ENCODE assay signal across 7 mouse cellular contexts in genomic region chr10:77902211-77902893, GRCm38 (mm10). TPM values are rescaled to one million over a fixed set of nuclear protein-coding genes. Genes with fewer than 3 reads are reported as not detected.
DNase-seq lines count a peak whose midpoint lies in the region; ATAC-seq lines count a peak whose summit lies in the region.

TSS of gene Lrrc3 (minus strand) at chr10:77902536.

- H3K9me3 ChIP-seq in limb, embryonic 13.5 days = no peaks in the 10 kb centered on the region; the same call in 1 of the 2 replicates
- no peaks in the 10 kb centered on the region for H3K9me3 ChIP-seq in midbrain, embryonic 12.5 days

- peak within 1 kb of the TSS; percentile 83 for H3K4me2 ChIP-seq in limb, embryonic 13.5 days (replicated peaks)
- peak within 1 kb of the TSS; percentile 90 for H3K4me2 ChIP-seq in midbrain, embryonic 12.5 days (replicated peaks)

- no peaks in the 10 kb centered on the region for H3K36me3 ChIP-seq in limb, embryonic 13.5 days
- H3K36me3 ChIP-seq in midbrain, embryonic 12.5 days = no peaks in the 10 kb centered on the region

- under 1% methylated on average over 45 of the region's 46 CpGs for WGBS in limb, embryonic 13.5 days
- 1% methylated on average over 46 of the region's 46 CpGs for WGBS in midbrain, embryonic 12.5 days

- H3K9ac ChIP-seq in limb, embryonic 13.5 days = peak within 1 kb of the TSS; percentile 75
- H3K9ac ChIP-seq in midbrain, embryonic 12.5 days (replicated peaks) = peak within 1 kb of the TSS; percentile 71

- no peak within 1 kb of the TSS for H3K27ac ChIP-seq in limb, embryonic 13.5 days
- H3K27ac ChIP-seq in midbrain, embryonic 12.5 days (replicated peaks) = no peak within 1 kb of the TSS

- peaks cover 12% of the 10 kb centered on the region for H3K4me1 ChIP-seq in limb, embryonic 13.5 days
- H3K4me1 ChIP-seq in midbrain, embryonic 12.5 days = peaks cover 16% of the 10 kb centered on the region; the same call in 1 of the 2 replicates

- peak; percentile 79 for ATAC-seq in limb, embryonic 13.5 days (ENCODE audit: low FRiP score, low read depth)
- peak; percentile 74 for ATAC-seq in midbrain, embryonic 12.5 days (ENCODE audit: low FRiP score, low read depth)

- peak; percentile 80 for DNase-seq in adrenal gland, postnatal 10 days
- peak; percentile 74 to 82 for DNase-seq in cerebellum, postnatal 25 days
- peak; percentile 61 to 70 for DNase-seq in frontal cortex, postnatal 36 days (ENCODE audit: low spot score in 2 of 2)
- DNase-seq in kidney, adult 11 months = peak; percentile 57
- peak; percentile 18 to 68 for DNase-seq in spleen, postnatal 4 days (ENCODE audit: low spot score in 2 of 2)

- peak within 1 kb of the TSS; percentile 62 for H3K4me3 ChIP-seq in limb, embryonic 13.5 days
- peak within 1 kb of the TSS; percentile 62 for H3K4me3 ChIP-seq in midbrain, embryonic 12.5 days

- peaks cover 18% of the 10 kb centered on the region for H3K27me3 ChIP-seq in limb, embryonic 13.5 days
- peaks cover 23% of the 10 kb centered on the region for H3K27me3 ChIP-seq in midbrain, embryonic 12.5 days

RNA-seq across cellular contexts. Expression of gene Lrrc3, which starts in this region (rescaled TPM):
- 10 to 100 TPM; 12.1 to 16.7 TPM for total RNA-seq in adrenal gland, postnatal 10 days (2021)
- 4.1 and 4.7 TPM in 2 replicates for polyA plus RNA-seq in limb, embryonic 13.5 days (2015; fragmentation: Nextera tagmentation; extraction: Ambion mirVana)
- 5.3 and 5.6 TPM in 2 replicates for polyA plus RNA-seq in midbrain, embryonic 12.5 days (2016; fragmentation: Nextera tagmentation; extraction: Ambion mirVana)
